Mouse (Mus musculus): ENCODE results near the gene Akap13. TPM values are rescaled to one million over a fixed set of nuclear protein-coding genes. Genes with fewer than 3 reads are reported as not detected.

The Akap13 gene
- polyA plus RNA-seq, 1 experiment = 5.4 TPM

DNA sequence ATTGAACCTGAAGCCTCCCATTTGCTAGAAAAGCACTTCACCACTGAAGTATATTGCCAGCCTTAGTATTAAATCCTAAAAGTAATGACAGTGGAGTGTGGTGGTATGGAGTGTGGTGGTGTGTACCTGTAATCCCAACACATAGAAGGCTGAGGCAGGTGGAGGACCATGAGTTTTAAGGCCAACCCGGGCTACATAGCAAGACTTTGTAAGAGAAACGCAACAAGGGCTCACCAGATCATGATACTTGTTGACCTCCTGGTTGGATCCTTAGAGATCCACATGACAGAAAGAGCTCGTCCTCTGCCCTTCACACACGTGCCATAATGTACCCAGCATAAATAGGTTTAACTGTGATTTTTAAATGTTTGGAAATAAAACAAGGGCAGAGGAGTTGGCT lies 254.6 kb downstream of the Akap13 start:
- Histone ChIP-seq H3K27ac (ENCODE audit: insufficient read depth, low read length) (no peak overlapping the region), H3K4me1 (ENCODE audit: control insufficient read depth, insufficient read depth, low read length) (no peaks in the 10 kb centered on the region), H3K27me3 (ENCODE audit: control insufficient read depth, insufficient read depth, low read length) (no peaks in the 10 kb centered on the region), H3K4me3 (replicated peaks; ENCODE audit: insufficient read depth, low read depth, low read length) (no peak overlapping the region)
- TF ChIP-seq POLR2A (IDR thresholded peaks at IDR 0.05; ENCODE audit: borderline replicate concordance, insufficient read depth, low read length) (no peak), CTCF (IDR thresholded peaks at IDR 0.05; ENCODE audit: borderline replicate concordance, insufficient read depth, low read depth, low read length) (no peak)
- WGBS = 94% methylated on average over 4 of the region's 4 CpGs
- no peak for DNase-seq

DNA sequence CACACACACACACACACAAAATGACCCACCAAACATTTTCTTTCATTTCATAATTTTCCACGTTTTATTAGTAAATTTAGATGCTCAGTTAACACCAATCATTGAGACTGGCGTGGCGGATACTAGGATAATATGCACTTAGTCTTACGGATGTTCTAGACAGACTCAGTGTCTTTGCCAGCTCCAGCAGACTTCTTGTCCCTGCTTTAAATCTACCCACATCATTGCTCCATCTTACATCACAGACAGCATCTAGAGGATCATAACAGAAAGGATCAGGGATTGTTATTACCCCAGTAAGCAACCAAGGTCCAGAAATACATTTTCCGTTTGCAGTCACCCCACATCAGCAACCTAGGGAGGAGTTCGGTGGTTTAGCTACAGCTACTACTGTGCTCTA lies 255.6 kb downstream of the Akap13 start:
- Histone ChIP-seq H3K4me3 (replicated peaks; ENCODE audit: insufficient read depth, low read depth, low read length) (no peak overlapping the region), H3K4me1 (ENCODE audit: control insufficient read depth, insufficient read depth, low read length) (no peaks in the 10 kb centered on the region), H3K27ac (ENCODE audit: insufficient read depth, low read length) (no peak overlapping the region), H3K27me3 (ENCODE audit: control insufficient read depth, insufficient read depth, low read length) (no peaks in the 10 kb centered on the region)
- no peak for TF ChIP-seq CTCF (IDR thresholded peaks at IDR 0.05; ENCODE audit: borderline replicate concordance, insufficient read depth, low read depth, low read length)
- TF ChIP-seq POLR2A (IDR thresholded peaks at IDR 0.05; ENCODE audit: borderline replicate concordance, insufficient read depth, low read length) = no peak
- 94% methylated on average over 6 of the region's 6 CpGs for WGBS
- DNase-seq = no peak

DNA sequence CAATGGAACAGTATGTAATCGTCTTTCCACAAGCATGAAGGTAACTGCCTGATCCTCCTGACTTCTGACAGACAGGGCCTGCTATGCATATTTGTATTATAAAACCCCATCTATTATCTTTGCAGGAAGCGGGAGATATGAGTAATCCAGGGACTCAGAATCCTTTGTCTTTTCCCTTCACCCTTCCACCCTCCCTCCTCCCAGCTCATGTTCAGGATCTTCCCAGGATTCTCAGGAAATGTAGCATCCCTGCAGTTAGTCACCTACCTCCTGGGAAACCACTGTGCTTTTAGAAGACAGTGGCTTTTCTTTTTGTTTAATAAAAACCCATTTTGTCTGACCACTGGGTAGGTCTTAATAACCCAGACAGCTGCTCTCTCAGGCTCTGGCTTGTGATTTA lies 256.1 kb downstream of the Akap13 start:
- no peak overlapping the region for H3K27ac ChIP-seq (ENCODE audit: insufficient read depth, low read length)
- WGBS = 55% methylated on average over 2 of the region's 2 CpGs

DNA sequence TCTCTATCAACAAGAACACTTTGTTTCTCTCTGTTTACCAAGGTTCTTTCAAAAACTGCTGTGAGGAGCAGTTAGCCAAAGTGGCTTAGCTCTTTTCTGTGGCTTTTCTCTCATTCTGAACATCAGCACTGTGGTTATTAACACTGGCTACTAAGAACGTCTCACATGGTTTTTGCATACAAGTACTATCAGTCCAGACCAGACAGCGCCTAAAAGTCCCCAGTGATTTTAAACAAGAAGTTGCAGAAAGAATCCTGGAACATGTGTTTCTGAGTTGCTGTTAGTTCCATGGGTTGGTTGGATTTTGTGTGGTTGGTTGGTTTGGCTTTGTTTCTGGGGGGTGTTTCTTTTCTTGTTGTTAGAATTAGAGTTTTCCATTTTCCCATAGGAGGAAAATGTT lies 257.5 kb downstream of the Akap13 start:
- H3K27ac ChIP-seq (ENCODE audit: insufficient read depth, low read length) = no peak overlapping the region
- no peak for DNase-seq
- H3K27me3 ChIP-seq (ENCODE audit: control insufficient read depth, insufficient read depth, low read length) = no peaks in the 10 kb centered on the region
- H3K4me1 ChIP-seq (ENCODE audit: control insufficient read depth, insufficient read depth, low read length) = no peaks in the 10 kb centered on the region
- TF ChIP-seq POLR2A (IDR thresholded peaks at IDR 0.05; ENCODE audit: borderline replicate concordance, insufficient read depth, low read length) (no peak), CTCF (IDR thresholded peaks at IDR 0.05; ENCODE audit: borderline replicate concordance, insufficient read depth, low read depth, low read length) (no peak)
- WGBS = 74% methylated on average over 2 of the region's 2 CpGs
- no peak overlapping the region for H3K4me3 ChIP-seq (replicated peaks; ENCODE audit: insufficient read depth, low read depth, low read length)

More for the DNA sequence above, 256.1 kb downstream of the Akap13 start:
- no peak for DNase-seq
- no peak overlapping the region for H3K4me3 ChIP-seq (replicated peaks; ENCODE audit: insufficient read depth, low read depth, low read length)
- no peaks in the 10 kb centered on the region for H3K4me1 ChIP-seq (ENCODE audit: control insufficient read depth, insufficient read depth, low read length)
- no peak for TF ChIP-seq CTCF (IDR thresholded peaks at IDR 0.05; ENCODE audit: borderline replicate concordance, insufficient read depth, low read depth, low read length)
- no peak for TF ChIP-seq POLR2A (IDR thresholded peaks at IDR 0.05; ENCODE audit: borderline replicate concordance, insufficient read depth, low read length)
- no peaks in the 10 kb centered on the region for H3K27me3 ChIP-seq (ENCODE audit: control insufficient read depth, insufficient read depth, low read length)

DNA sequence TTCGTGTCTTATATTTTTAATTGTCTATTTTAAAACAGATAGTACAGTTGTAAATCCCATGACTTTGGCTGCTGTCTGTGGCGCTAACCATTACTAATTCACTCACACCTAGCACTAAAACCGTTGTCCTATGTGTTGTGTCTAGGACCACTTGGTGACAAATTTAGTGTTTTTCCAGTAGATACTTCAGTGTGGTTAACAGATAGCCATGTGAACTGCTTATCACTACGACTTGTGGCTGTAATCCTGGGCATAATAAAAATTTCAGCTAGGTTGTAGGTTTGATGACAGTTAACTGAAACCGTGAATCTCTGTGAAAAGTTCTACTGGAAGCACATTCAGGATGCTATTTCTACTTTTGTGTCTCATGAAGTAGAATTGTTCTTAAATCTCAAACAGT lies 258.6 kb downstream of the Akap13 start:
- Histone ChIP-seq H3K4me3 (replicated peaks; ENCODE audit: insufficient read depth, low read depth, low read length) (no peak overlapping the region), H3K4me1 (ENCODE audit: control insufficient read depth, insufficient read depth, low read length) (no peaks in the 10 kb centered on the region), H3K27me3 (ENCODE audit: control insufficient read depth, insufficient read depth, low read length) (no peaks in the 10 kb centered on the region), H3K27ac (ENCODE audit: insufficient read depth, low read length) (no peak overlapping the region)
- TF ChIP-seq CTCF (IDR thresholded peaks at IDR 0.05; ENCODE audit: borderline replicate concordance, insufficient read depth, low read depth, low read length) = no peak
- no peak for TF ChIP-seq POLR2A (IDR thresholded peaks at IDR 0.05; ENCODE audit: borderline replicate concordance, insufficient read depth, low read length)
- 95% methylated on average over 5 of the region's 5 CpGs for WGBS
- DNase-seq = no peak

DNA sequence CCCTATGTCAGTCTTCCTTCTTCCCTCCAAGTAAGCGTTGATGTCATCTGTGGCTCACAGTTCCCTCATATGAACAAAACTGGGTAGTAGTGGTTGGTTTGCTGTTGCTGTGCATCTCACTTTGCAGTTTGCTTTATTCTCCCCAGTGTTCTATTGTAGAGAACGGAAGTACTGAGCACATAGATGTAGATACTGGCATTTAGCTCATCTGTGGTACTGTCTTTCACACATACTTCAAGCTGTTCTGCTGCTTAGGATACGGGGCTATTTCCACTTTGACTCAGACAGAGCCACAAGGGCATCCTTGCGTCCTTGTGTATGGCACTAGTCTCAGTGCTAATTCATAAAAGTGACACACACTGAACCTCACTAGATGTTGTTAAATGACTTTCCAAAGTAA lies 259.7 kb downstream of the Akap13 start:
- Histone ChIP-seq H3K27me3 (ENCODE audit: control insufficient read depth, insufficient read depth, low read length) (no peaks in the 10 kb centered on the region), H3K27ac (ENCODE audit: insufficient read depth, low read length) (no peak overlapping the region), H3K4me1 (ENCODE audit: control insufficient read depth, insufficient read depth, low read length) (no peaks in the 10 kb centered on the region), H3K4me3 (replicated peaks; ENCODE audit: insufficient read depth, low read depth, low read length) (no peak overlapping the region)
- TF ChIP-seq POLR2A (IDR thresholded peaks at IDR 0.05; ENCODE audit: borderline replicate concordance, insufficient read depth, low read length) = no peak
- TF ChIP-seq CTCF (IDR thresholded peaks at IDR 0.05; ENCODE audit: borderline replicate concordance, insufficient read depth, low read depth, low read length) = no peak
- 94% methylated on average over 4 of the region's 4 CpGs for WGBS
- DNase-seq = no peak

DNA sequence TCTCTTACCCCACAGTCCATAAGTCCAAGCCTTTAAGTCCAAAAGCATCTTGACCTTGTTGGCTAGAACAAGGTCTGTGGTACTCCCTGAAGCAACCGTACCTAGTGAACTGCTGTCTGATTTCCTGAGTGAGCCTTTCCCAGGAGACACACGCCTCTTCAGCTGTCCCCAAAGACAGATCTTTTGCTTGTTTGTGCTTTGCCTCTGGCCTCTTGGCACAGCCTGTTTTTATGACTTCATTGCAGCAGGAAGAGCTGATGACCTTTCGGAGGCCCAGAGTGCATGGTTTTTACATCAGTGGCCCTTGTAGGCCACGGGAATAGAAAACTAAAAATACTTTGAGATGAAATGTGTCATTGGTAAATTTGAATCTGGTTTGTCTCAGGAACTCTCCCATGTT lies 260.6 kb downstream of the Akap13 start:
- Histone ChIP-seq H3K4me1 (ENCODE audit: control insufficient read depth, insufficient read depth, low read length) (no peaks in the 10 kb centered on the region), H3K27me3 (ENCODE audit: control insufficient read depth, insufficient read depth, low read length) (no peaks in the 10 kb centered on the region), H3K27ac (ENCODE audit: insufficient read depth, low read length) (no peak overlapping the region), H3K4me3 (replicated peaks; ENCODE audit: insufficient read depth, low read depth, low read length) (no peak overlapping the region)
- DNase-seq = no peak
- no peak for TF ChIP-seq CTCF (IDR thresholded peaks at IDR 0.05; ENCODE audit: borderline replicate concordance, insufficient read depth, low read depth, low read length)
- no peak for TF ChIP-seq POLR2A (IDR thresholded peaks at IDR 0.05; ENCODE audit: borderline replicate concordance, insufficient read depth, low read length)
- 71% methylated on average over 4 of the region's 4 CpGs for whole genome bisulfite sequencing

DNA sequence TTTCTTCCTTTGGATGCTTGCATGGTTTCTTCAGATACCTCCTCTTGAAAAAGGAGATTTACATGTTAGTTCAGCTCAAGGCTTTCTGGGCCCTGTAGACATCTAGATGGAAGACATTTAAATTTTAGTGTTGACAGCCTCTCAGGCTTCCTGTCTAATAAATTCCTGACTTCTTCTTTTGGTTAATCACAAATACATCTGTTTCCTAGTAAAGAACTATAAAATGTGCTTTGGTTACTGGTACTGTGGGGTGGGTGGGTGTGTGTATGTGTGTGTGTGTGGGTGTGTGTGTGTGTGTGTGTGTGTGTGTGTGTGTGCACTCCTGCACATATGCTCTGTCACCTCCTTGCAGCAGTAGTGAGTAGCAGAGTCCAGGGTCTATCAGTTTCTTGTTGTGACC lies 262.0 kb downstream of the Akap13 start:
- Histone ChIP-seq H3K4me3 (replicated peaks; ENCODE audit: insufficient read depth, low read depth, low read length) (no peak overlapping the region), H3K27ac (ENCODE audit: insufficient read depth, low read length) (no peak overlapping the region), H3K4me1 (ENCODE audit: control insufficient read depth, insufficient read depth, low read length) (no peaks in the 10 kb centered on the region), H3K27me3 (ENCODE audit: control insufficient read depth, insufficient read depth, low read length) (no peaks in the 10 kb centered on the region)
- TF ChIP-seq POLR2A (IDR thresholded peaks at IDR 0.05; ENCODE audit: borderline replicate concordance, insufficient read depth, low read length) = no peak
- no peak for TF ChIP-seq CTCF (IDR thresholded peaks at IDR 0.05; ENCODE audit: borderline replicate concordance, insufficient read depth, low read depth, low read length)
- DNase-seq = no peak

Measured in cerebellum, adult 2 months (tissue).